Mouse (Mus musculus) mouse embryonic stem cell (cell line): ENCODE data around the gene Lrrk1.
"Not testable (repeated sequence)": the region's sequence is repeated elsewhere in the genome, so short reads cannot be mapped to it uniquely, and the experiment has no call there.

ENCODE experiments used
- in situ Hi-C, 2 experiments: fragments of 300-500 bp; cut with MboI; formaldehyde crosslinking; loops; 1 replicate in 1 of 2; 3 replicates in 1 of 2; pipeline ENCODE4 v1.14.3; 2019 to 2020; ENCODE audit warnings: low sequenced_read_pairs in 2 of 2, low pct_unique_long_range_greater_than_20kb in 1 of 2, mixed read lengths in 1 of 2; ENCODE audit not compliant: unreplicated experiment in 1 of 2

Gene Lrrk1

DNA sequence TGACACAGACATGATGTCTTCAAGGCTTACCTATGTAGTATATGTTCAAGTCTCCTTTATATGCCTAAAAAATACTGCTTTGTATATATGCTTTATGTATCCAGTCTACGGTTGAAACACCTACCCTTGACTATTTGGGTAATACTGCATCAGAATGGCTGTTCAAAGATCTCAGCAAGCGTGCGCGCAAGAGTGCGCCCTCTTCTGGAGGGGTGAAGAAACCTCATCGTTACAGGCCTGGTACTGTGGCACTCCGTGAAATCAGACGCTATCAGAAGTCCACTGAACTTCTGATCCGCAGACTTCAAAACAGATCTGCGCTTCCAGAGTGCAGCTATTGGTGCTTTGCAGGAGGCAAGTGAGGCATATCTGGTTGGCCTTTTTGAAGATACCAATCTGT, 197.8 kb downstream of the Lrrk1 start:
- in situ Hi-C loops = not testable (repeated sequence)

DNA sequence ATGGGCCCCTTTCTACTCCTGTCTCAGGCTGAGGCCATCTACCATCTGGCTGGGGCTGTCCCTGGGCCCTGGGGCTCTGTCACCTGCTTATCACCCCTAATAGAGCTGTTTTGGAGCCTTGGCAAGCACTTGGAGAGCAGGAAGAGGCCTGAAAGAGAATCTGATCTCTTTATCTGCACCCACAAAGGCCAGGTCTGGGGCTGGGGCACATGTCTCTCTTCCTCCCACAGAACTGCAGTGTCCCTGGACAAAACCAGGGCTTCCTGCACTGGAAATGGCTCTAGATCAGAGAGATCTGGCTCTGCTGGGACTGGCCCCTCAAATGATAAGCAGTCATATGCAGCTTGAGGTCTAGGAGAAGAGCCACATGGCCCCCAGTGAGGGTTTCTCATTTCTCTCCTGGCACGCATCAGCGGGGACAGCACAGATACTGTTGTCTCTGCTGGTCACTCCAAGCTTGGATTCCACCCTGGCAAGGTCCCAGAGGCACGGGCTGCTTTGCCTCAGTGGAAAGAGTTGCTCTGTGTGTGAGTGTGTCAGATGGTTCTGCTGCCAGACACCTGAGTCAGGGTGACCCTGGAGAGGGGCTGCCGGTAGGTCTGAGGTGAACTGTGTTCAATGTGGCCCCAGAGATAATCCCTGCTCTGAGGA, 200.4 kb downstream of the Lrrk1 start:
- in situ Hi-C loops = loop anchor here in 1 of 2 experiments (10.0 kb wide), 1 partner anchor 93 kb away; no protein-coding TSS in a partner anchor

DNA sequence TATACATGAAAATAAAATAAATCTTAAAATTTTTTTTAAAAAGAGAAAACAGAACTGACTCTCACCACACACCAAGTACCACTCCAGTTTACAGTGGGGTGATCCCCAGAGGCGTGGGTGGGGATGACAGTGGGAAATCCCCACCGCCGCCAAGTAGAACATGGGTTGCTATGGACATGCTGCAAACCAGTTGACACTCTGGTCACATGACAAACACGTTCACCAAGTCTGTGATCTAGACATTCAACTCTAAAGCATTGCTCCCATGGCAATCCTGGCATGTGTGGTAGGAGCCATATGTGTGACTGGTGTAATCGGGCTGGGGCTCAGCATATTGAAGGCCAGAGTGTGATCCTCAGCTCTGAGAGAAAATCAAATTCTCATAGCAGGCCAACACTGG, 202.8 kb downstream of the Lrrk1 start:
- in situ Hi-C loops = loop anchor here in 1 of 2 experiments (10.0 kb wide), 1 partner anchor 91 kb away; no protein-coding TSS in a partner anchor

DNA sequence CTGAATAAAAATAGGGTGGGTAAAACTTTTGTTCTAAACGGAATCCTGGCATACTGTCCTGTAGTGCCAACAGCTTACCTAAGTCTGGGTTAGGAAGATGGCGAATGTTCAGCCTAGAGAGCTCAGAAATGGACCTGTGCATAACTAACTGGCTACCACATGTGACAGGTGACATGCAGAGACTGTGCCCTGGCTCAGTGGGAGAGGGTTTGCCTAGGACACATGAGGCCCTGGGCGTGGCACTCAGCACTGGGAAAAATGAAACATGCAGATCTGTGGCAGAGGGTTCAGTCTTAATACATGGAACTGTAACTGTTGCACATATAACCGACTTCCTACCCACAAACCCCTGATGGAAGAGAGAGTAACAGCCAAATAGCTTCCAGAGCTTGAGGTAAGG, 204.1 kb downstream of the Lrrk1 start:
- in situ Hi-C loops = loop anchor here (5.0 to 10.0 kb wide), 2 partner anchors 82 to 89 kb away; no protein-coding TSS in a partner anchor

DNA sequence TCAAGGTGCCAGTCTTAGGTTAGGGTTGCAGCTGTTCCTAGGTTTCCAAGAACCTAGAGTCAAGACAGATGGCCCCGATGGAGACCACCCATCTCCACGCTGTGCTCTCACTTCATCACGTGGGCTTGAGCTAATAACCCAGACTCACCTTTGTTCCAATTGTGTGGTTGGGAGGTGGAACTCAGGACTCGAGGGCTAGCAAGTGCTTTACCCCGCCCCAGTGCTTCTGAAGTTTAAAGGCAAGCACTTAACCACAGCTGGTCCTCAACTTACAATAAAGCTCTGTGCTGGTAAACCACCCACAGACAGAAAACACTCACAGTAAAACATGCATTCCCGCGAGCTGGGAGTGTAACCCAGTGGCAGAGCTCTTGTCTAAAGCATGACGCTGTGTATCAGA, 204.7 kb downstream of the Lrrk1 start:
- in situ Hi-C loops = loop anchor here (5.0 to 10.0 kb wide), 2 partner anchors 81 to 89 kb away; no protein-coding TSS in a partner anchor

DNA sequence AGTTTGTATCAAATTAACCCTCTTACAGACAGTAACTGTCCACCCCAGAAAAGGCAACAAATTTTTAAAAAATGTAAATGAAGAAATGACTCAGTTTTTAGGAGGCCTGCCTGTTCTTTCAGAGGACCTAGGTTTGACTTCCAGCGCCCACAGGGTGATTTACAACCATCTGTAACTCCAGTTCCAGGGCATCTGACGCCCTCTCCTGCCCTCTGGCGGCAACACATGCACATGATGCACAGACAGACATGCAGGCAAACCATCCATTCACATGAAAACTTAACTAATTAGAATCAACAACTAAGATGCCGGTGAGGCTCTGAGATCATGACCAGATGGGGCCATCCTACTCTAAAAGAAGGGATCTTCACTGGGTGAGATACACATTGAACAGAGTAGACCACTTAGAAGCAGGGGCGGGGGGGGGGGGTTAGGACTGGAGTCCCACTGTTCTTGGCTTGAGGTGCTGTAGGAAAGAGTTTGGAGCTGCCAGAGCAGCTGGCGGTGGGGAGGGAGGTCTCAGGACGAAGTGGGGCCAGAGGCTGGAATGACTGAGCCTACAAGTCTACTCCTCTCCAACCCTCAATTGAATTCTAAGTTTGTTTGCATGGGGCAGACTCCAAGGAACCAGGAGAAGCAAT, 206.0 kb downstream of the Lrrk1 start:
- in situ Hi-C loops = loop anchor here (5.0 to 10.0 kb wide), 2 partner anchors 80 to 87 kb away; no protein-coding TSS in a partner anchor

DNA sequence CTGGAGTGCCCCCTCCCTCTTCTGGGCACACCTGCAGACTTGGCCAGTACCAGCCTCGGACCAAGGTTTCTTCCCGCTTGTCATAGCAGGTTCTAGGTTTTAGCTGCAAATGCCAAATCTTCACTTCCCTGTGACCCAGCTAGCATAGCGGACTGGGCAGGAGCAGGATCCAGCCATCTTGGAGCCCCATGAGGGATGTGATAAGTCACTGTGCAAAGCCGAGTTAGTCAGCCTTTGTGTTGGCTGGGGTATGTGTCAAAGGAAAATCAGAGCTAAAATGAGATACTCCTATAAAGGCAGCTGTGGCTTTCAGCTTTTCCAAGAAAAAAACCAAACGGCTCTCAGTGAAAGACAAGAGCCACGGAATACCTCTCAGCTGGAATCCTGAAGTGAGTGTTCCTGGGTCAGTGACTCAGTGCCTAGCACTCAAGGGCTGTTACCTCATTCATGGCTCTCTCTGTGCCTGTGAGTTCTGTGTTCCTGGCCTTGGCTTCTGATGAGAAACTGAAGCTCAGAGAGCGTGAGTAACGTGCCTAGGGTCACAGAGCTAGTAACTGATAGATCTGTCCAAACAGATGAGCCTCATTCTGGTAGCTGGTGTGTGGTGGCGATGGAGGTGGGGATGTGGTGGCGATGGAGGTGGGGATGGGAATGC, 207.3 kb downstream of the Lrrk1 start:
- in situ Hi-C loops = loop anchor here (5.0 to 10.0 kb wide), 2 partner anchors 79 to 86 kb away; no protein-coding TSS in a partner anchor

DNA sequence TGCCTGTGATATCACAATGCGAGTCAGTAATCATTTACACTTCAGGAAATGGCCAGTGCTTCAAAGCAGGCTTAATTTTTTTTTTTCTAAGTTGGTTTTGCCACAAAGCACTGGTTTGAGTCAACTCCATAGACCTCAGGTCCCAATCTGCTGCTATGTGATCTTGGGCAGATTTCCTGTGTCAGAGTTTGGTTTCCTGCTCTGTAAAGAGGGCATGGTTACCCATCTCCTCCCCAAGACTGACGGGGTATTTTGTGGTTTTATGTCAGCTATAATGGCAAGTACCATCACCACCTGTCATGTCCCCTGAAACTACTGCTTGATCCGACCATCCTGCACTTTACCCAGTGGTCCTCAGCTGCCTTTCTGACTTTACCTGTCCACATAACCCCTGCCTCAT, 207.9 kb downstream of the Lrrk1 start:
- in situ Hi-C loops = loop anchor here (5.0 to 10.0 kb wide), 2 partner anchors 78 to 85 kb away; no protein-coding TSS in a partner anchor

DNA sequence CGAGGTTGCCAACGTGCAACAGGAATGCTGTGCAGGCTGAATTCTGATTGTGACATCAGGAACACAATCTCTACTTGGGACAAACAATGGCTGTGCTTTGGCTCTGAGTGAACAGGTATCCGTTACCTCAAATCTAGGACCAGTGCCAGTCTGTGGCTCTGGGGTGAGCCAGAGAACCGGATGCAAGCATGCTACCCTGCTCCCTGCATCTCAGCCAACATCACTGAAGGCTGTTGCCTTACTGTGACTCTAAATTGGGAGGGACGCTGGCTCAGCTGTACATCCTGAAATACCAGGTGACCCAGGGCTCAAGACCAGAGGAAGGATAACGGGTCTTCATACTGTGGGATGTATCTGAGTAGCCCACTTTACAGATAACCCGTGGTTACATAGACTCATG, 208.4 kb downstream of the Lrrk1 start:
- in situ Hi-C loops = loop anchor here (5.0 to 10.0 kb wide), 2 partner anchors 77 to 85 kb away; no protein-coding TSS in a partner anchor

DNA sequence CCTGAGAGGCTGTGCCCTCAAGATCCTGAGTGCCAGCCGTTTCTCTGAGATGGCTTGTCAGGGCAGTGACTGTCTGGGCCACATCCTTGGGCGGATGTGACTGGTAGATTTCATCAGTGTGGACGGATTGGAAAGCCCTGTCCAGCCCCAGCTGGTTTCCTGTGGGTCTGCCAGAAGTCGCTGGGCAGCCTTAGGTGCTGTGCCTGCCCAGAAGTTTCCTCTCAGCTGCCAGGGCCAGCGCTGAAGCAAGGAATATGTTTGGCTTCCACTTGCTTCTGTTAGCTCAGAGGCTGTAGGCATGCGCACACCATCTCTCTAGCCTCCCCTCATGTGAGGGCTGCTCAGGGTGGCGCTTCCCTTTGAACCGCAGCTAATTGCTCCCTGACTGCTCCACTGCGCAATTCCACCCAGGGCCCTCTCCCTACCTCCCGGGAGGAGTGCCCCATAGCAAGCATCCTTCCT, 209.0 kb downstream of the Lrrk1 start:
- in situ Hi-C loops = no loop called here

DNA sequence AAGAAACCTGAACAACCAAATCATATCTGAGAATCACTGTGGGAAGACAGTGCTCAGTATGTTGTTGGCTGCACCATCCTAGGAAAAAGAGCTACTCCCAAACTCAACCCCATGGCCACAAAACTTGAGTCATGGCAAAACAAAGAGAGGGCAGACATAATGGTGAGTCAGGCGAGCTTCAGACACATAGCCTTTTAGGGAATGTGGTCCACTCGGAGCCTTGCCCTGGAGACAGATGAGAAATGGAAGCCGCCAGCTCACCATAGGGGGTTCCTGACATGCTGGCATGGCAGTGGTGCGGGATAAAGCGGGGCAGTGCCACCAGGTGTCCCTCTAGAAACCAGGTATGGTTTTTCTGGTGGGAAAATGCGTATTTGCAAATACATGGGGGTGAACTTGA, 210.0 kb downstream of the Lrrk1 start:
- in situ Hi-C loops = no loop called here

DNA sequence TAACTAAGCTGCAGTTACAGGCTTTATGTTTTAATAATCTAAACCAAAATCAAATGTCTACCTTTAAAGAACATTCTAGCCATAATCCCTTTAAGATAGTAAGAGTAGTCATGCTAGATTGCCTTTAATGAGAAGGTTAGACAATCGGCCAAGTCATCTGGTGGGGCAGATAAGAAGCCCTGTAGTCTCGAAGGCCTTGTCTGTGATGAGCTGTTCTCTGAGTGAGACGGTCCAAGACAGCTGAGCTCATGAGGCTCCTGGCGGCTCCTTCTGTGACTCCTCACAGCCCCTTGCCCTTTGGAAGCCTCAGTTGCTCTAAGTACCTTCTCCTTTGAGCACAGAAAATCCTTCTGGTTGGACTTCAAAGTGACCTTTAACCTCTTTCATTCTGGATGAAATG, 211.2 kb downstream of the Lrrk1 start:
- in situ Hi-C loops = no loop called here
